Mouse (Mus musculus) hindbrain, embryonic 11.5 days (tissue): ENCODE measurements around the gene Bclaf1. TPM values are rescaled to one million over a fixed set of nuclear protein-coding genes. Genes with fewer than 3 reads are reported as not detected.

ENCODE experiments used
- ATAC-seq: fragments of 200-750 bp; cut with Nextera tagmentation; 2 replicates; pipeline ENCODE4 v1.8.0; 2017; ENCODE audit warnings: mild to moderate bottlenecking, moderate TSS enrichment, moderate library complexity; ENCODE audit not compliant: low FRiP score
- DNase-seq: peaks from one replicate; pipeline ENCODE4 v3.0.0-alpha.2; 2015; ENCODE audit warnings: low spot score
- H3K27ac ChIP-seq: fragments of 300-500 bp; sonication (generic); 2 replicates; pipeline ENCODE4 v1.5.1; 2014; ENCODE audit warnings: mild to moderate bottlenecking, low read depth, low read length
- H3K27me3 ChIP-seq: fragments of 300-500 bp; sonication (generic); 2 replicates; pipeline ENCODE4 v1.6.1; 2014; ENCODE audit warnings: mild to moderate bottlenecking, low read length, moderate library complexity, mixed read lengths; ENCODE audit not compliant: control insufficient read depth, insufficient read depth
- H3K36me3 ChIP-seq: fragments of 300-500 bp; sonication (generic); 2 replicates; pipeline ENCODE4 v1.6.1; 2014; ENCODE audit warnings: mild to moderate bottlenecking, low read length, moderate library complexity, mixed read lengths; ENCODE audit not compliant: control insufficient read depth, insufficient read depth
- H3K4me1 ChIP-seq: fragments of 300-500 bp; sonication (generic); replicated peaks from 2 replicates; pipeline ENCODE4 v1.6.1; 2014; ENCODE audit warnings: low read length, mixed read lengths; ENCODE audit not compliant: control insufficient read depth, insufficient read depth
- H3K4me2 ChIP-seq: fragments of 300-500 bp; sonication (generic); replicated peaks from 2 replicates; pipeline ENCODE4 v1.6.1; 2014; ENCODE audit warnings: mild to moderate bottlenecking, low read depth, low read length
- H3K4me3 ChIP-seq: fragments of 300-500 bp; sonication (generic); 2 replicates; pipeline ENCODE4 v1.5.1; 2014; ENCODE audit warnings: low read depth, low read length
- H3K9ac ChIP-seq: fragments of 300-500 bp; sonication (generic); 2 replicates; pipeline ENCODE4 v1.6.1; 2014; ENCODE audit warnings: low read depth, low read length
- H3K9me3 ChIP-seq: fragments of 300-500 bp; sonication (generic); 2 replicates; pipeline ENCODE4 v1.6.1; 2016; ENCODE audit warnings: low read length; ENCODE audit not compliant: control insufficient read depth
- WGBS: fragments of 180-500 bp; shearing (Covaris S2); extraction: QIAGEN DNeasy Blood & Tissue Kit; methylation state at CpG from one replicate; pipeline ENCODE4 v1.1.7; 2014; 5-methylcytosine and 5-hydroxymethylcytosine counted together
- polyA plus RNA-seq: library from polyadenylated mRNA; unstranded; fragments of >200 nt; fragmentation: Nextera tagmentation; extraction: Ambion mirVana; gene quantifications from 2 replicates; pipeline ENCODE4 v1.2.1, GENCODE M21; 2014

Bclaf1 gene
- 177 and 181 TPM in 2 replicates for polyA plus RNA-seq

GRCm38 (mm10) chr10:20311918-20312735 lies at the start of gene Bclaf1:
Bclaf1 (plus strand) TSS chr10:20312469.
- Histone ChIP-seq H3K4me1 (no peaks in the 10 kb centered on the region; the same call in 1 of the 2 replicates), H3K9ac (peak within 1 kb of the TSS; percentile 95), H3K36me3 (no peaks in the 10 kb centered on the region), H3K4me3 (peak within 1 kb of the TSS; percentile 83), H3K9me3 (no peaks in the 10 kb centered on the region), H3K27me3 (no peaks in the 10 kb centered on the region), H3K4me2 (peak within 1 kb of the TSS; percentile 65), H3K27ac (peak within 1 kb of the TSS; percentile 100)
- DNase-seq, result peak; percentile 100
- ATAC-seq, result peak; percentile 99
- WGBS, result under 1% methylated on average over 84 of the region's 84 CpGs

- ATAC-seq (no peak), DNase-seq (no peak)
- no peaks in the 10 kb centered on the region for H3K9me3 ChIP-seq
- no peak overlapping the region for H3K27ac ChIP-seq
- no peaks in the 10 kb centered on the region for H3K36me3 ChIP-seq
- H3K9ac ChIP-seq, result no peak overlapping the region
- WGBS, result 92% methylated on average over 6 of the region's 6 CpGs
- H3K4me1 ChIP-seq, result no peaks in the 10 kb centered on the region
- no peaks in the 10 kb centered on the region for H3K27me3 ChIP-seq
- H3K4me2 ChIP-seq, result no peak overlapping the region
- H3K4me3 ChIP-seq, result no peak overlapping the region
Measured at GRCm38 (mm10) chr10:20262896-20263295, 49.4 kb upstream of the Bclaf1 start.

- 75% methylated on average over 7 of the region's 7 CpGs for WGBS
- no peaks in the 10 kb centered on the region for H3K36me3 ChIP-seq
- H3K9me3 ChIP-seq, result no peaks in the 10 kb centered on the region
- H3K27me3 ChIP-seq, result no peaks in the 10 kb centered on the region
- no peak overlapping the region for H3K4me3 ChIP-seq
- ATAC-seq (no peak), DNase-seq (no peak)
- H3K27ac ChIP-seq, result no peak overlapping the region
- no peak overlapping the region for H3K9ac ChIP-seq
- H3K4me1 ChIP-seq, result no peaks in the 10 kb centered on the region
- no peak overlapping the region for H3K4me2 ChIP-seq
Measured at GRCm38 (mm10) chr10:20264479-20264878, 47.8 kb upstream of the Bclaf1 start.

- 88% methylated on average over 10 of the region's 10 CpGs for WGBS
- Histone ChIP-seq H3K9ac (no peak overlapping the region), H3K4me1 (no peaks in the 10 kb centered on the region), H3K27me3 (no peaks in the 10 kb centered on the region), H3K36me3 (no peaks in the 10 kb centered on the region), H3K4me3 (no peak overlapping the region), H3K9me3 (no peaks in the 10 kb centered on the region), H3K4me2 (no peak overlapping the region), H3K27ac (no peak overlapping the region)
- DNase-seq (no peak), ATAC-seq (no peak)
Measured at GRCm38 (mm10) chr10:20267032-20267431, 45.2 kb upstream of the Bclaf1 start.

GRCm38 (mm10) chr10:20268945-20269344 lies 43.3 kb upstream of the Bclaf1 start:
- H3K4me1 ChIP-seq, result no peaks in the 10 kb centered on the region
- H3K36me3 ChIP-seq, result no peaks in the 10 kb centered on the region
- H3K9me3 ChIP-seq, result no peaks in the 10 kb centered on the region
- no peaks in the 10 kb centered on the region for H3K27me3 ChIP-seq
- 76% methylated on average over 7 of the region's 7 CpGs for WGBS
- ATAC-seq (no peak), DNase-seq (no peak)
- no peak overlapping the region for H3K4me2 ChIP-seq
- no peak overlapping the region for H3K9ac ChIP-seq
- H3K27ac ChIP-seq, result no peak overlapping the region
- no peak overlapping the region for H3K4me3 ChIP-seq

GRCm38 (mm10) chr10:20272380-20272779 lies 39.9 kb upstream of the Bclaf1 start:
- Histone ChIP-seq H3K4me3 (no peak overlapping the region), H3K36me3 (no peaks in the 10 kb centered on the region), H3K4me1 (no peaks in the 10 kb centered on the region), H3K9ac (no peak overlapping the region), H3K4me2 (no peak overlapping the region), H3K9me3 (no peaks in the 10 kb centered on the region), H3K27ac (no peak overlapping the region), H3K27me3 (no peaks in the 10 kb centered on the region)
- ATAC-seq (no peak), DNase-seq (no peak)
- 92% methylated on average over 5 of the region's 5 CpGs for WGBS

- DNase-seq (no peak), ATAC-seq (no peak)
- Histone ChIP-seq H3K4me1 (no peaks in the 10 kb centered on the region), H3K4me3 (no peak overlapping the region), H3K9ac (no peak overlapping the region), H3K9me3 (no peaks in the 10 kb centered on the region), H3K27me3 (no peaks in the 10 kb centered on the region), H3K4me2 (no peak overlapping the region), H3K36me3 (no peaks in the 10 kb centered on the region), H3K27ac (no peak overlapping the region)
- 62% methylated on average over 15 of the region's 15 CpGs for WGBS
Measured at GRCm38 (mm10) chr10:20273278-20273677, 39.0 kb upstream of the Bclaf1 start.

- Histone ChIP-seq H3K27ac (no peak overlapping the region), H3K4me3 (no peak overlapping the region), H3K36me3 (no peaks in the 10 kb centered on the region), H3K4me1 (no peaks in the 10 kb centered on the region), H3K27me3 (no peaks in the 10 kb centered on the region), H3K9ac (no peak overlapping the region), H3K4me2 (no peak overlapping the region), H3K9me3 (no peaks in the 10 kb centered on the region)
- DNase-seq, result no peak
- 88% methylated on average over 9 of the region's 9 CpGs for WGBS
- ATAC-seq, result no peak
Measured at GRCm38 (mm10) chr10:20274022-20274421, 38.2 kb upstream of the Bclaf1 start.

GRCm38 (mm10) chr10:20281456-20281855 lies 30.8 kb upstream of the Bclaf1 start:
- Histone ChIP-seq H3K4me2 (no peak overlapping the region), H3K9me3 (no peaks in the 10 kb centered on the region), H3K4me1 (peaks cover 8% of the 10 kb centered on the region), H3K9ac (no peak overlapping the region), H3K27me3 (no peaks in the 10 kb centered on the region), H3K27ac (no peak overlapping the region), H3K36me3 (no peaks in the 10 kb centered on the region), H3K4me3 (no peak overlapping the region)
- WGBS, result 71% methylated on average over 2 of the region's 2 CpGs
- DNase-seq, result no peak
- no peak for ATAC-seq
